Comparison of ENCODE assay signal across 9 mouse cellular contexts in genomic region chr2:91870754-91871153, GRCm38 (mm10). TPM values are rescaled to one million over a fixed set of nuclear protein-coding genes. Genes with fewer than 3 reads are reported as not detected.
DNase-seq lines count a peak whose midpoint lies in the region; TF ChIP-seq lines count a peak whose summit lies in the region.
"Had no signal": no experiment of that assay in that cellular context is flagged by ENCODE, and none has a peak within 500 bp of the region (broad histone marks: within the 10 kb centered on the region; RNA-seq: fewer than 3 reads in every experiment).

No protein-coding gene starts in this region.

- no peak for TF ChIP-seq CTCF in gastrocnemius, adult 2 months (IDR thresholded peaks at IDR 0.05)

- H3K27ac ChIP-seq in gastrocnemius, adult 2 months, result peak overlapping the region; percentile 29; the same call in 1 of the 2 replicates

- intact Hi-C loops in gastrocnemius, adult 2 months (cut with DNase I), result no loop called here

- H3K4me3 ChIP-seq in gastrocnemius, adult 2 months, result peak overlapping the region; percentile 28; the same call in 1 of the 2 replicates
- H3K4me3 ChIP-seq: myocyte had no signal

- peak; percentile 24 for DNase-seq in gastrocnemius, adult 2 months
- no peak for DNase-seq in gastrocnemius, postnatal 25 days
- peak; percentile 7 for DNase-seq in urinary bladder, postnatal 14 days (ENCODE audit: low spot score)
- no peak for DNase-seq in urinary bladder, postnatal 4 days (ENCODE audit: low spot score in 2 of 2)
- peak; percentile 59 to 68 for DNase-seq in layer of hippocampus, postnatal 10 days (ENCODE audit: low spot score in 2 of 2)
- peak; percentile 6 for DNase-seq in ovary, postnatal 14 days (ENCODE audit: low spot score)
- DNase-seq in thymus, postnatal 36 days, result no peak
- no peak for DNase-seq in spleen, postnatal 36 days (ENCODE audit: low spot score in 2 of 2)

RNA-seq across cellular contexts. Expression of gene Chrm4, which starts 56.3 kb away (rescaled TPM):
- not detected for total RNA-seq in gastrocnemius, adult 2 months (2021)
- total RNA-seq in gastrocnemius, postnatal 25 days (2021), result not detected
- 10 to 100 TPM; 20.0 to 21.3 TPM for total RNA-seq in layer of hippocampus, postnatal 10 days (2021)

Comparison
In these comparisons a context has a peak if more than half of its experiments do, and no peak if none do; other contexts are left out.
1. DNase-seq: peak in gastrocnemius, adult 2 months (single experiment), urinary bladder, postnatal 14 days (single experiment), layer of hippocampus, postnatal 10 days (2 of 2) and ovary, postnatal 14 days (single experiment); none in gastrocnemius, postnatal 25 days (single experiment), urinary bladder, postnatal 4 days (0 of 2), thymus, postnatal 36 days (0 of 2) and spleen, postnatal 36 days (0 of 2).
2. RNA of gene Chrm4, which starts 56.3 kb away (total RNA-seq): 20.0 to 21.3 TPM in layer of hippocampus, postnatal 10 days; not detected in gastrocnemius, postnatal 25 days and not detected in gastrocnemius, adult 2 months; every median in the first group is over 10 times any median in the second.